Mouse (Mus musculus): Measurements from ENCODE around the gene Myo1a. TPM values are rescaled to one million over a fixed set of nuclear protein-coding genes. Genes with fewer than 3 reads are reported as not detected.

Gene Myo1a
- total RNA-seq, 2 experiments from 2014 or later, result 0.84 to 2.3 TPM

- ATAC-seq (replicated peaks; ENCODE audit: low FRiP score, poor library complexity, severe bottlenecking), result no peak
Observed at GRCm38 (mm10) chr10:127674046-127674655, 30.8 kb upstream of the Myo1a start.

- peak; percentile 75 for ATAC-seq (replicated peaks; ENCODE audit: low FRiP score, poor library complexity, severe bottlenecking)
Observed at GRCm38 (mm10) chr10:127674794-127675522, 30.0 kb upstream of the Myo1a start.

- ATAC-seq (replicated peaks; ENCODE audit: low FRiP score, poor library complexity, severe bottlenecking), result no peak
Observed at GRCm38 (mm10) chr10:127675859-127676398, 29.0 kb upstream of the Myo1a start.

- ATAC-seq (replicated peaks; ENCODE audit: low FRiP score, poor library complexity, severe bottlenecking), result peak; percentile 87
Observed at GRCm38 (mm10) chr10:127676691-127677548, 28.1 kb upstream of the Myo1a start.

- peak; percentile 58 for ATAC-seq (replicated peaks; ENCODE audit: low FRiP score, poor library complexity, severe bottlenecking)
Observed at GRCm38 (mm10) chr10:127677591-127678336, 27.2 kb upstream of the Myo1a start.

- ATAC-seq (replicated peaks; ENCODE audit: low FRiP score, poor library complexity, severe bottlenecking), result no peak
Observed at GRCm38 (mm10) chr10:127679208-127679607, 25.8 kb upstream of the Myo1a start.

- no peak for ATAC-seq (replicated peaks; ENCODE audit: low FRiP score, poor library complexity, severe bottlenecking)
Observed at GRCm38 (mm10) chr10:127679881-127680280, 25.1 kb upstream of the Myo1a start.

- ATAC-seq (replicated peaks; ENCODE audit: low FRiP score, poor library complexity, severe bottlenecking), result no peak
Observed at GRCm38 (mm10) chr10:127682886-127683285, 22.1 kb upstream of the Myo1a start.

- no peak for ATAC-seq (replicated peaks; ENCODE audit: low FRiP score, poor library complexity, severe bottlenecking)
Observed at GRCm38 (mm10) chr10:127691053-127691452, 13.9 kb upstream of the Myo1a start.

GRCm38 (mm10) chr10:127694636-127695035 is 10.3 kb upstream of the Myo1a start:
- peak; percentile 73 for ATAC-seq (replicated peaks; ENCODE audit: low FRiP score, poor library complexity, severe bottlenecking)

- no peak for ATAC-seq (replicated peaks; ENCODE audit: low FRiP score, poor library complexity, severe bottlenecking)
Observed at GRCm38 (mm10) chr10:127695775-127696174, 9.2 kb upstream of the Myo1a start.

- no peak for ATAC-seq (replicated peaks; ENCODE audit: low FRiP score, poor library complexity, severe bottlenecking)
Observed at GRCm38 (mm10) chr10:127698966-127699365, 6.0 kb upstream of the Myo1a start.

GRCm38 (mm10) chr10:127703299-127703698 is 1.7 kb upstream of the Myo1a start:
- ATAC-seq (replicated peaks; ENCODE audit: low FRiP score, poor library complexity, severe bottlenecking), result no peak

- ATAC-seq (replicated peaks; ENCODE audit: low FRiP score, poor library complexity, severe bottlenecking), result no peak
Observed at GRCm38 (mm10) chr10:127704293-127704692, 677 bp upstream of the Myo1a start.

- no peak for ATAC-seq (replicated peaks; ENCODE audit: low FRiP score, poor library complexity, severe bottlenecking)
Observed at GRCm38 (mm10) chr10:127705783-127706182, 813 bp downstream of the Myo1a start.

GRCm38 (mm10) chr10:127707721-127708120 is 2.8 kb downstream of the Myo1a start:
- ATAC-seq (replicated peaks; ENCODE audit: low FRiP score, poor library complexity, severe bottlenecking), result no peak

GRCm38 (mm10) chr10:127708850-127709370 is 3.9 kb downstream of the Myo1a start:
- ATAC-seq (replicated peaks; ENCODE audit: low FRiP score, poor library complexity, severe bottlenecking), result no peak

- no peak for ATAC-seq (replicated peaks; ENCODE audit: low FRiP score, poor library complexity, severe bottlenecking)
Observed at GRCm38 (mm10) chr10:127710331-127710730, 5.4 kb downstream of the Myo1a start.

GRCm38 (mm10) chr10:127712736-127713135 is 7.8 kb downstream of the Myo1a start:
- no peak for ATAC-seq (replicated peaks; ENCODE audit: low FRiP score, poor library complexity, severe bottlenecking)

All from erythroid progenitor cell, adult 5-6 weeks (primary cell).